Mouse (Mus musculus) gastrocnemius, postnatal 14 days (tissue): ENCODE measurements around the gene Capzb. TPM values are rescaled to one million over a fixed set of nuclear protein-coding genes. Genes with fewer than 3 reads are reported as not detected.

ENCODE experiments used
- DNase-seq: peaks from one replicate; pipeline ENCODE4 v3.0.0; 2021; ENCODE audit warnings: mixed read lengths
- intact Hi-C: fragments of 180-260 bp; cut with DNase I; formaldehyde crosslinking; loops from one replicate; pipeline ENCODE4 v1.15.1; 2025; ENCODE audit warnings: low total_unique reads
- total RNA-seq, 2 experiments: library from RNA; stranded (reverse); gene quantifications; 2 replicates each; pipeline ENCODE4 v1.2.3; 2021

The Capzb gene
- total RNA-seq, 2 experiments from 2014 or later = 590 to 617 TPM

GRCm38 (mm10) chr4:139252051-139252760 lies 59.5 kb downstream of the Capzb start:
- intact Hi-C loops = loop anchor here (5.0 kb wide), 1 partner anchor 165 kb away; no protein-coding TSS in a partner anchor

GRCm38 (mm10) chr4:139253206-139253605 lies 60.5 kb downstream of the Capzb start:
- intact Hi-C loops = loop anchor here (5.0 kb wide), 1 partner anchor 166 kb away; no protein-coding TSS in a partner anchor
- no peak for DNase-seq

More at GRCm38 (mm10) chr4:139252051-139252760, 59.5 kb downstream of the Capzb start:
- peak; percentile 77 for DNase-seq

GRCm38 (mm10) chr4:139256146-139256545 lies 63.4 kb downstream of the Capzb start:
- intact Hi-C loops = no loop called here
- no peak for DNase-seq

GRCm38 (mm10) chr4:139256708-139257107 lies 64.0 kb downstream of the Capzb start:
- no peak for DNase-seq
- intact Hi-C loops = no loop called here

GRCm38 (mm10) chr4:139258621-139259301 lies 66.1 kb downstream of the Capzb start:
- intact Hi-C loops = no loop called here
- no peak for DNase-seq

GRCm38 (mm10) chr4:139259302-139259871 lies 66.7 kb downstream of the Capzb start:
- intact Hi-C loops = no loop called here
- no peak for DNase-seq

GRCm38 (mm10) chr4:139262981-139263380 lies 70.3 kb downstream of the Capzb start:
- DNase-seq = no peak
- intact Hi-C loops = no loop called here

GRCm38 (mm10) chr4:139265783-139266499 lies 73.2 kb downstream of the Capzb start:
- intact Hi-C loops = no loop called here
- no peak for DNase-seq

- no peak for DNase-seq
- intact Hi-C loops = no loop called here
Measured at GRCm38 (mm10) chr4:139266500-139266865, 73.8 kb downstream of the Capzb start.

- intact Hi-C loops = no loop called here
- DNase-seq = no peak
Measured at GRCm38 (mm10) chr4:139267335-139267734, 74.6 kb downstream of the Capzb start.

GRCm38 (mm10) chr4:139268242-139268641 lies 75.5 kb downstream of the Capzb start:
- no peak for DNase-seq
- intact Hi-C loops = no loop called here

- intact Hi-C loops = no loop called here
- DNase-seq = no peak
Measured at GRCm38 (mm10) chr4:139270168-139270567, 77.5 kb downstream of the Capzb start.

GRCm38 (mm10) chr4:139271562-139271961 lies 78.9 kb downstream of the Capzb start:
- DNase-seq = no peak
- intact Hi-C loops = no loop called here

GRCm38 (mm10) chr4:139272951-139273680 lies 80.4 kb downstream of the Capzb start:
- DNase-seq = no peak
- intact Hi-C loops = no loop called here

- no peak for DNase-seq
Measured at GRCm38 (mm10) chr4:139274573-139274972, 81.9 kb downstream of the Capzb start.

GRCm38 (mm10) chr4:139276411-139276810 lies 83.7 kb downstream of the Capzb start:
- DNase-seq = no peak
- intact Hi-C loops = no loop called here

More at GRCm38 (mm10) chr4:139274573-139274972, 81.9 kb downstream of the Capzb start:
- intact Hi-C loops = no loop called here

GRCm38 (mm10) chr4:139280530-139280929 lies 87.8 kb downstream of the Capzb start:
- DNase-seq = no peak
- intact Hi-C loops = no loop called here

GRCm38 (mm10) chr4:139281791-139282345 lies 89.2 kb downstream of the Capzb start:
- no peak for DNase-seq
- intact Hi-C loops = no loop called here

- DNase-seq = no peak
- intact Hi-C loops = no loop called here
Measured at GRCm38 (mm10) chr4:139282955-139283417, 90.3 kb downstream of the Capzb start.
